Mouse (Mus musculus) v-Abl transformed pro-B cells (cell line): ENCODE measurements around the gene Szrd1.

Source experiments
- in situ Hi-C, 2 experiments: fragments of 400-800 bp; cut with MboI; formaldehyde crosslinking; loops; one replicate each; pipeline ENCODE4 v1.15.1; 2025; ENCODE audit not compliant: unreplicated experiment in 2 of 2

Gene Szrd1

DNA sequence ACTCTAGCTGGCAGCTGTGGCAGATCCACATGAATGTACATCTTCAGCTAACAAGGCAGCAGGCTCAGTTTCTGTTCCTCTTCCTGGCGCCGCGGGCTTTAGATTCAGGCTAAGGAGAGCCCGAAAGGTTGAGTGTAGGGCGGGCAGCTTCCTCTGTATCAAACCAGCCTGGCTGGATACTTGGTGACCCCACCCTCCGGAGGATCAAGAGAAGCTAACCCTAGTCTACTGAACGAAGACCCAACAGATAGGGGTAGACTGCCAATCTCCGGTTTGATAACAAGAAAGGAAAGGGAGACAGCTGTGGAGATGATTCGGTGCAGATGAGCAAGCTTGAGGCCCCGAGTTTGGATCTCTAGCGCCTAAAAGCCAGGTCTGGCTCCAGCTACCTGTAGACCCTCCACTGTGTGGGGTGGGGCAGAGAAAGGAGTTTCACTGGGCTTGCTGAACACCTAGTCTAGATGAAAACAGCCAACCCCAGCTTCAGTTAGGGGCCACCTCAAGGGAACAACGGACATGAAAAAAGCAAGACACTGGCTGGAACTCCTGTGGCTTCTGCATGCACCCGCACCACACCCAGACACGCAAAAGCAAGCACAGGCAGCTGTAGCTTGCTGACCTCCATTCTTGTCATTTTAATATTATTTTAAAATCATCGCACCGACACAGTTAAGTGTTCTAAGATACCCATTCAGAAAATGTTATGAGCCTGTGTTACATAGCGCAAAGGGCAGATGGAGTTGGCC is 62.6 kb downstream of the Szrd1 start:
- in situ Hi-C loops = no loop called here

DNA sequence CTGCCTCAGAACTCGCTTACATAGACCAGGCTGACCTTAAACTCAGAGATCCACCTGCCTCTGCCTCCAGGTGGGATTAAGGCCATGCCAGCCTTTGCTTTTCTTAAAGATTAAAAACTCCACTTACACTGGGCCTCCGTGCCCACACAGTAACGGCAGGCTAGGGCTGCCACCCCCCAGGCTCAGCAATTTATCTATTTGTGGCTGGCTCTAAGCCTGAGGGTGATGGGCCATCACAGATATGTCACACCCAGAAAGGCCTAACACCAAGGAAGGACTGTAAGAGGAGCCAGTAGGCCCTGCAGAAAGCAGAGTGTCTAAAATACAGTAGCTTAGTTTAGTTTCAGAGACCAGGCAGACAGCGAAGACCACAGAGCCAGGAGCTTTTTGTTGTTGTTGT is 65.5 kb downstream of the Szrd1 start:
- in situ Hi-C loops = loop anchor here in 1 of 2 experiments (25.0 kb wide), 1 partner anchor 1212 kb away; no protein-coding TSS in a partner anchor

DNA sequence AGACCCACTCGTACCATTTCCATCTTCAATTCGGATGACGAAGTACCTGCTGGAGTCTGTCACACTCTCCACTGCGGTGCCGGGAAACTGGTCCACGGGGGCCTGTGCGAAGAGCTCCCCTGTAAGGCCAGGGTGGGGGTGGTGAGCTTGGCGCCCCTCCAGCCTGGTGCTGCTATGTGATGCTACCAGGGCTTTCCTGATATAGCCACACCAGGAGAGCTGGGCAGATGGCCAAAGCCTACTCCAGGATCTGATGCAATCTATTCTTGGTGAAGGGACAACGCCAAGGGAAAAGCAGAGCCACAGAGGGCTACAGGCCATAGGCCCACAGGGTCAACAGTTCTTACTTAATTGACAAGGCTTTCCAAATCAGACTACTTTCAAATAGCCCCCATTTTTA is 65.9 kb downstream of the Szrd1 start:
- in situ Hi-C loops = loop anchor here in 1 of 2 experiments (25.0 kb wide), 1 partner anchor 1211 kb away; no protein-coding TSS in a partner anchor

DNA sequence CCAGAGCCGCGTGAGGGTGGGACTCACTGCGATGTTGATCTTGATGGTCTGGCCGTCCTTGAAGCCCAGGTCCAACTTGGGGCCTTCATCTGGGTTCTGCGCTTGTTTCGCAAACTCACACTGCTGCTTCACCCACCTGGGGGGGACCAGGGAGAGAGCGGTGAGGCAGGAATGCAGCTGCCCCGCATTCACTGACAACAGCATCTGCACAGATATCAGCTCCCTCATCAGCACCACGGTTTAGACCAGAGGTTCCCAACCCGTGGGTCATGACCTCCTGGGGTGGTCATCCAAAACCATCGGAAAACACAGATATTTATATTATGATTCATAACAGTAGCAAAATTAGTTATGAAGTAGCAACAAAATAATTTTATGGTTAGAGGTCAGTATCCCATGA is 67.1 kb downstream of the Szrd1 start:
- in situ Hi-C loops = loop anchor here in 1 of 2 experiments (25.0 kb wide), 1 partner anchor 1210 kb away; no protein-coding TSS in a partner anchor

DNA sequence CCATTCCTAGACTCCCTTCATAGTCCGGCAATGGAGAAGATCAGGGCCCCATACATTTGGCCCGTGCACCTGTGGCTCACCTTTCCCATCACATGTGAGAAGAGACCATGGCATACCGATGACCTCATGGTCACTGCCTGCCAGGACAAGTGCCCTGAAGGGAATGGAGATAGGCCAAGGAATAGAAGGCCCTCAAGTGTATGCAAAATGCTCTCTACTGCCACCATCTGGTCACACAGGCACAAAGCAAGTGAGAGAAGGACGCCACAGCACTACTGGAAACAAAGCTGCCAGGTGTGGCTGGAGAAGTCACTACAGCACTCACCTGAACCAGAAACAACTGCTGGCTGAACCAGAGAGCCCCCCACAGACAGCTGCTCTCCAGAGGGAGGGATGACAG is 69.8 kb downstream of the Szrd1 start:
- in situ Hi-C loops = loop anchor here in 1 of 2 experiments (10.0 to 25.0 kb wide), 3 partner anchors 165 to 1207 kb away; partner anchors contain the start of genes Padi2 and Rcc2

DNA sequence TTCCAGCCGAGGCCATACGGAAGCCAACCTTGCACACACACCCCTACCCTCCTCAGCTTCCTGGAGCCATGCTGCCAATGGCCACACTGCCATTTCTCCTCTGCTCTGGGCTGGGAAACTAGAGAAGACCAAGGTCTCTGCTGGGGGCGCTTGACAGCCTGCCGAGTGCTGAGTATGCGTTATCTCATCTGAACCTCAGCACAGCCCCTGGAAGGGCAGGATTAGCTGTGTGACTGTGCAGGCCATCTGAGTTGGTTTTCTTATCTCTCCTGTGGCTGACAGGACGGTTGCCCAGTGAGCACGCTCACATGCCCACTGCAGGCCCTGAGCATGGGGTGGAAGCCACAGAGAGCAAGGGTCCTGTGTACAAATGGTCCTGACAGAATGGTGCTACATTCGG is 70.9 kb downstream of the Szrd1 start:
- in situ Hi-C loops = loop anchor here in 1 of 2 experiments (10.0 to 25.0 kb wide), 3 partner anchors 164 to 1206 kb away; partner anchors contain the start of genes Padi2 and Rcc2

DNA sequence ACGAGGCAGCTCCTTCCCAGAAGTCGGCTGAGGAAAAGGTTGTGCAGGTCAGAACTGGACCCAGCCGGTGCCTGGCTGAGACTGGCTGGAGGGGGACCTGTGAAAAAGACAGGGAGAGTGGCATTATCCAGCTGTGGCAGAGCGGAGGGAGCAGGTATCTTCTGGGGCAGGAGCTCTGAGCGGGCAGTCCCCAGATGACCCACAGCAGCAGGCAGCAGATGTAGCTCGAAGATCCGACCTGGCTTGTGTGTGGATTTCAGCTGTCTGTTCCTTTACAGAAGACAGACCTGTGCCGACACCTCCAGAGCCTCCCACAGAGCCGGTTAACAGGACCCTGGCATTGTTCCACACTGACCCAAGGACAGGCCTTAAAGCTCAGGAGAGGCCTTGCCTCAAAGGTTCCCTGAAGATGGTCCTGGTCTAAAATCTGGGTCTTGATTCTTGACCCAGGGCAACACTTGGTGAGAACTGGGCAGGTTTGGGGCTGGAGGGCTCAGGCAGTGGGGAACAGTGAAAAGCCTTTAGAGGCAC is 72.0 kb downstream of the Szrd1 start:
- in situ Hi-C loops = loop anchor here in 1 of 2 experiments (10.0 to 25.0 kb wide), 3 partner anchors 163 to 1205 kb away; partner anchors contain the start of genes Padi2 and Rcc2

DNA sequence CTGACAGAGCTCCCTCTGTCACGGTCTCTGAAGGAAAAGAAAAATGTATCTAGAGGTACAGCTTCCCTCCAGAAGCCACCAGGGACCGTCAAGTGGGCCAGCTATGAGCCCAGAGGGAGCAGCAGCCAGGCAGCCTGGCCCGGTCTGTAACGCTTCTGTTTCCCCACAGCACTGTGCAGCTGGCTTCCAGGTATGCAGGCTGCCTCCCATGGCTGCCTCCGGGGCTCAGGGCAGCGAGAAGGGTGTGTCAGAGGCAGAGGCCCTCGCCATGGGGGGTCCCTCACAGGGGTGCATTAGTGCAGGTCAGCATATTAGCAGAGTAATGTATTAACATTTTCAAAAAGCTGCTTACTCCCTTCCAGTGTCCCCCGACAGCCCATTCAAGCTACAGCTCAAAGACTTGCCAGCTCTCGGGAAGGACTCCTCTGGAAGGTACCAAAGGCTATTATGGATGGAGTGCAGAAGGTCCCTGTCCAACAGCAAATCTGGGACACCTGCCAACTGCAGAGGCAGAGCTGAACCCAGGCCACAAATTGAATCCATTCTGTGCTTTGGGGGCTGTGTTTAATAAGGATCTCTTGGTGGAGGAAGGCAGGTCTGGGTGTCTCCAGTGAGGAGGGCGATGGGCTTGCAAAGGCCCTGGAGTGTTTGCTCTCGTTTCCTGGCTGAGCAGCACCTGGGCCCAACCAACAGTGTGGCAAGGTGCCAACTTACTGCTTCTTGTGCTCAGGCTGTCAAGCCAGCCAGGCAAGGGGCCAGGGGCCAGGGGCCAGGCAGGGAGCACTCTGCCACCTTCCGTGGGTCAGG is 72.7 kb downstream of the Szrd1 start:
- in situ Hi-C loops = loop anchor here in 1 of 2 experiments (10.0 to 25.0 kb wide), 3 partner anchors 162 to 1205 kb away; partner anchors contain the start of genes Padi2 and Rcc2

DNA sequence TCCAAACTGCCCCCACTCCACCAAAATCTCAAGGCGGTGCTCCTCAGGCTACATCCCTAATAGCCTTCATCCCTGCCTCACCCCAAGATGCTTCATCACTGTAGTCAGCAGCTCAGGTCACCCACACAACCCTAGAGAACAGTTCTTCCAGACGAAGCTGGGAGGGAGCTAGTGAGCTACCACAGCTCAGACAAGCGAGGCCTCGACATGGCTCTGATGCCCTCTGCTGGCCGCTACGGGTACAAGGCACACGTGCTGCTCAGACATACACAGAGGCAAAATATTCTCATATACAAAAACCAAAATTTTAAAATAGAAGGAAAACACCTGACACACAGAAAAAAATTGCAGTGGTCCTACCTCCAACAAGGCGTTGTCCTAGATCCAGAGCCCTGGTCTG is 74.5 kb downstream of the Szrd1 start:
- in situ Hi-C loops = loop anchor here in 1 of 2 experiments (10.0 to 25.0 kb wide), 3 partner anchors 160 to 1203 kb away; partner anchors contain the start of genes Padi2 and Rcc2

DNA sequence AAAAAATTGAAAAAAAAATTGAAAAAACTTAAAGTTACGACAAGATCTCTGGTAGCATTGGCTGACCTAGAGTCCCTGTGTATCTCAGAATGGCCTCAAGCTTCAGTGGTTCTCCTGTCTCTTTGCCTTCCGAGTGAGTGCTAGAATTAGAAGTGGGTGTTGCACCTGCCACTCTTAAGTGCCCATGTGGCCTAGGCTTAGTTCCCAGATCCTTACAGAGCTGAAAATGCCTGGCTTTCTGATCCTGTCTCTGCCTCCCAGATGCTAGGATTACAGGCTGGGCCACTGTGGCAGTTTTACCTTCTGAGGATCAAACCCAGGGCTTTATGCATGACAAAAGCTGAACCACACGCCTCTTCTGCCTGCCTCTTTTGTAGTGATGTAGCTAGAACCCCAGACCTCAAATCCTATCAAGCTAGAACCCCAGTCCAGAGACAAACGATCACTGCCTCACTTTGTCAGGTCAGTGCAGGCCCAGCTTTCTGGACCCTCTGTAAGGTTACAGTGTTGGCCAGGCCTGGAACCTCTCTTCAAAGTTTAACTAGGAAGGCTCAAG is 75.4 kb downstream of the Szrd1 start:
- in situ Hi-C loops = loop anchor here in 1 of 2 experiments (10.0 to 25.0 kb wide), 3 partner anchors 159 to 1202 kb away; partner anchors contain the start of genes Padi2 and Rcc2
